Mouse (Mus musculus): ENCODE data around the gene Fam170b.

The Fam170b gene

DNA sequence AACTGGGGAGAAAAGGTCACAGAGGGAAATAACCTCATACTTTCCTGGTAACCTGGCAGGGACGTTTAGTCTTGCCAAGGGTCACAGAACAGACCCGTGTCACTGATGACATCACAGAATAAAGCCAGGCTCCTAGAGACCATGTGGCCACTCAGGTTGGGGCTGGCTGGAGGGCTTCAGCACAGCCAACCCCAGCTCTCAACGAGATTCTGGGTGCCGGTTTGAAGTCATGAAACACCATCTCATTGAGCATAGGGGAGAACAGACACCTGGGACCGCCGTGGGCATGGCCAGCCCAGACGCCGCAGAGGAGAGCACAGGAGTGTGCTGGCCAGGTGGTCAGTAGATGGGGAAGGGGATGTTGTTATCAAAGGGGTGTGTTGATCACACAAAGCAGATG lies at the start of gene Fam170b:
Gene Fam170b (plus strand): TSS at position 116 of the 400 bp plus-strand sequence.
- DNase-seq (ENCODE audit: low spot score in 2 of 2), result no peak

DNA sequence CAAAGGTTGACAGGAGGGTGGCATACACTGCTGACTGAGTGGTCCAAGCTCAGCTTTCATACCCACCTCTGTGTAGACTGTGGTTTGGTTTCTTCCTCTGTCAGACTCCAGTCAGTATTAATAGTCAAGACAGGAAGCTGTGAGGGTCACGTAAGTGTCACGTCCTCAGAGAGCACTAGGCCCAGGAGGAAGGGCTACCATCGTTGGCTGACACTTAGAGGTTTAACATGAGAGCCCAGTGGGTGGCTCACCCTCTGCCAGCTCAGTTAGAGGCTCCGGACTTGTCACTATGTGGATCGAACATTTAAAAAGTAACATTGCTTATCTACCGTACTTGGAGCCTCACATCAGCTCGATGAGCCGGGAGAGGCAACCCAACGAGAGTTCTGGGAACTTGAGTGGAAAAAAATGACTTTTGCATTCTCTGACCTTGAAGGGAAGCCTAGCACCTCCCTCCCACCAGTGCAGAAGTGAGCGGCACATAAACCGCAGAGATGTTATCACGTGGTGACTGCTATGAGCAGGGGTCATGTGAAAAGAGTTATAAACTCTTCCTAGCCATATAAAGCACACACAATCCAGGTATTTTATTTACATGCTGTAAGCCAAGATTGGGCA lies 49.5 kb upstream of the Fam170b start:
- DNase-seq (ENCODE audit: low spot score in 2 of 2), result no peak

DNA sequence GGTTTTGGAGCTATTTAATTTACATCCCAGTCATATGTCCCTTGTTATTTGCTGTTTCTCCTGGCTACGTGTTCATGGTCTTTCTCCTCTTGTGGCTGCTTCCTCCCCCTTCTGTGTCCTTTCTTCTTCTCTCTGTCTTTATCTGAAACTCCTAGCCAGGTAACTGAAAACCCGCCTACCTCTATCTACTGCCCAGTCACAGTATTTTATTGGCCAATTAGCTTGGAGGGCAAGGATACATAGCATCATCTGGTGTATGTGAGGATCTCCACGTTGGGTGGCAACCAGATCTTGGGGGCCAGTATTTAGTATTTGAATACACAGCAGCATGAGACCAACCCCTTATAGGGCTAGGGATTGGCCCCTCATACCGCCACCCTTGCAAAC lies 49.0 kb upstream of the Fam170b start:
- no peak for DNase-seq (ENCODE audit: low spot score in 2 of 2)

DNA sequence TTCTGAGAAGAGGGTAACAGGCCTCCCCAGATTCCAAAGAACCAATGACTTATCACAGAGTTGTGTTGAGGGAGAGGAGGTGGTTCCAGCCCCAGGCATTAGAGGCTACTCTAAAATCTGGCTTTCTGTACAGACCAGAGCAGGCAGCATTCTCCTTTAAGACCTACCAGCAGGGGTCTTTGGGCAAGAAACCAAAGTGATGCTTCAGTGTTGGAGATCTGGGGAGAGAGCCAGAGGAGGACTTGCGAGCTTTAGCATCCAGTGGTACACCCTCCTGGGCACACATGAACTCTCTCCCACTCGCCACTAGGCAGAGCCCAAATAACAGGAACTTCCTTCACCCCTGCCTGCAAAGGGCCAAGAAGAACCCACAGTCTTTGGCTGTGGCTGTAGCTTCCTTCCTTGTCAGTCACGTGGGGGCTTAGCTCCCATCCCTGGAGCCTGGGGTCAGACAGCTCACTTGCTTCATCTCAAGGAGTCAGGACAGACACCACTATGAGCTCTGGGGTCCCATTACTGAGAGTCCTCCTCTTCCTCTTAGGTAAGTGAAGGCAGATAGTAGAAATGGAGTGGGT lies 48.1 kb upstream of the Fam170b start, which contains the start of gene Tmem273:
Gene Tmem273 (plus strand): TSS at position 408 of the 575 bp plus-strand sequence.
- no peak for DNase-seq (ENCODE audit: low spot score in 2 of 2)

DNA sequence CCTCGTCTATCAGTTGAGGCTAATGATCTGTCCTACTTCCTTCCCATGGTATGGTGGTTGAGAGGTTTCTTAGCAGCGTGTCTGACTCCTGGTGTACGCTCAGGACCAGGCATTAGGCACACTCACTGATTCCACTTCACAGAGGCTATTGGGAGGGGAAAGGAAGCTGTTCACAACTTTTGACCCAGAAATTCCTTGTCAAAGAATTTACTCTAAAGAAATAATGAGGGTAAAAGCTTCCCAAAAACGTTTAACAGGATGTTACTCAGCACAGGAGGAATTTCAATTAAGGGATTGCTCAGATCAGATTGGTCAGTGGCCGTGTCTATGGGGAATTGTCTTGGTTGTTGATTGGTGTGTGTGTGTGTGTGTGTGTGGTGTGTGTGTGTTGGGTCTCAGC lies 46.1 kb upstream of the Fam170b start:
- no peak for DNase-seq (ENCODE audit: low spot score in 2 of 2)

DNA sequence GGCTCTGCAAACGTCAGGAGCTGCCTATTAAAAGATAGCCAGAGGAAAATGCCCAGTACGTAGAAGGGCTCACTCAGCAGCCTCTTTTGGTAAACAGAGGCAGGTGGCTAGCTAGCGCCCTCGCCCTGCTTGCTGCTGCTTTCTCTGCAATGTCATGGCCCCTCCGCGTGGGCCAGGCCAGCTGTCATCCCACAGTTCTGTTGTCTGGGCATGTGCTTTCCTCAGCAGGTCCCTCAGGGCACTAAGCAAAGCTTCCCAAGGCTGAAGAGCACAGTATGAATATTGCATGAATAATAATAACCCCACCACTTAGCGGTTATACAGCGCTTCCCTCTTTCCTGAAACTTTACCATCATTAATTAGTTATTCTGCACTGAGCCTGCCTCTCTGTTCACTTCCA lies 37.4 kb upstream of the Fam170b start:
- no peak for DNase-seq (ENCODE audit: low spot score in 2 of 2)

DNA sequence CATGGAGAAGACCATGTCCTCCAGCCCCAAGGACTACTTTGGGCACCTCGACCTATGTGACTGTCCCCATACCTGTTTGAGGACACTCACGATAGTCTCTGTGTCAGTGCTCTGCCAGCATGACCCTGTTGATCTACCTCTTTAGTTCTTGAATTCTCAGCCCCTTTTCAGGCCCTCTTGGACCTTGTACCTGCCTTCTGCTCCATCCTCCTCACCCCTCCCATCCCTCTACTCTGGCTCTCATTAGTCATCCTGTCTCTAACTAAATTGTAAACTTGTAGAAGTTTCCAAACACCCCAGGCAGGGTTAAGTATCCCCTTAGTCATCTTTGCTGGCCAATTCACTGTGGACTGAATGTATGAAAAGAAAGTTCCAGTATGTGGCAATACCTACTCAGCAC lies 36.0 kb upstream of the Fam170b start:
- no peak for DNase-seq (ENCODE audit: low spot score in 2 of 2)

DNA sequence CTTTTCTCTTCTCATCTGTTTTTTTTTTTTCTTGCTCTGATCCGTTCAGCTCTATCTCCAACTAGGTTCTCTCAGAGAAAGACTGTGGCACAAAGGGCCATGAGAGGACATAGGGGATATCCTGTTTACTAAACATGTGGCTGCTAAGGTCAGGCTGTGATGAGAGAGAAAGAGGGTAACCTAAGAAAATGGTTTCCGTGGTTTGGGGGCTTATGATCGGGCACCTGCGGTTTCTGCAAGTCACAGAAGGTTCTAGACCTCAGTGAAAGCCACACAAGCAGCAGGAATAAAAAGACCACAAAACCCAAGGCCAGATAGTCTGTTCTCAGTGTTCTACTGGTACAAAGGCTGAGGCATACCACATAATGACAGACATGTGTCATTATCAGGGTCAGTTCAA lies 35.4 kb upstream of the Fam170b start:
- no peak for DNase-seq (ENCODE audit: low spot score in 2 of 2)

DNA sequence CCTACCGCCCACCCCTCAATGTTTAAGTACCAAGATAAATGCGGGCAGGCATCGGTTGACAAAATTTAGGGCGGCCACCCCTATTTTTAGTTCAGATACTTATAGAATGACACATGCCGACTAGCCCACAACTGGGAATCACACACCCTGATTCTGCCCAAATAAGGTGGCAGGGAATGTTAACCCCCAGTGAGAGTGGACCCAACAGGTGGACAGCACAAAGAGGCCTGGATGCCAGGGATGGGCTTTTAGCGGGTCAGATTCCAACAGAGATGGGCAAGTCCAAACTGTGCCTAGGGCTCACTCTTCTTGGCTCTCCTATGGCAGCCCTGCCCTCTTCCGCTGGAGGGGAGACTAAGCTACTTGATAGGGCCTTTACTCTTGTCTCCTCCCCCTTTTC lies 33.7 kb upstream of the Fam170b start:
- DNase-seq (ENCODE audit: low spot score in 2 of 2), result no peak

DNA sequence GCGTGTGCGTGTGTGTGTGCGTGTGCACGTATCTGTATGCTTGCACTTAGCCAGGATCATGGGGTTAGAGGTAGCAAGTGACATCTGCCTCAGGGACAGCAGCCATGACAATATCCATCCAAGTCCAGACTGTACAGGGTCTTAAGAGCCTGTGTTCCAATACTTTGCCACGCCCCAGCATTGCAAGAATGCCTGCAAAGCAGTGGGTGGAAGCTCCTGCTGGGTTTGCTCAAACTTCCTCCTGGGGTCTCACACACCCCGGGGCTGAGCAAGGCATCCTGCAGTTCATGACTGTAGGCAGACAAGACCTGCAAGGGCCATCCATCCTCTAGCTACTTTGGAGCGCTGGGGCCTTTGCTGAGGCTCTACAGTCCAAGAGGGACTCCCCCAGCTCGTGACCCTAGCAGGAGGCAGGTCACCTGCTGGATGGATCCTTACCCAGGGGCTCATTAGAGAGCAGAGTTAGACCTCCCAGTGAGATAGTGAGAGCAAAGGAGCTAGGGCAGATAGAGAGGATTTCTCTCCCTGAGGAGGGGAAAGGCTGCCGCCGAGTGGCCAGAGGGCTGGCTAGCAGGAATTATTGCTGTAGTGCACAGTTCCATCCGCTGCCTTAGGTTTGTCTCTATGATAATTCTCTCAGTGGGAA lies 32.6 kb upstream of the Fam170b start:
- no peak for DNase-seq (ENCODE audit: low spot score in 2 of 2)

DNA sequence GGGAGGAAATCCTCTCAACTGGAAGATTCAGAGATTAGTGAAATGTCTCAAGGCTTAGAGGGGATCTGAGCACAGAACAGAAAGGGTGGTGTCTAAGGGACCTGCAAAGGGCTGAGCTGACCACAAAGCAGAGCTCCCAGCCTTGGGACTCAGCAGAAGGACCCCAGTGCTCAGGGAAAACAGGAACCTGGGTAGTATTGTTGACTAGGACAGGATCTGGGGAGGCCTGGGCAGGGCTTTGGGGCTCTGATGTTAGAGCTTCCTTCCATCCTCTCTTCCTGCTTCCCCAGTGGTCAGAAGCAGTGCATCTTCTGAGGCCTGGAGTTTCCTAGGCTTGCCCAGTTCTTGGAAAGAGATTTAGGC lies 32.1 kb upstream of the Fam170b start:
- no peak for DNase-seq (ENCODE audit: low spot score in 2 of 2)

DNA sequence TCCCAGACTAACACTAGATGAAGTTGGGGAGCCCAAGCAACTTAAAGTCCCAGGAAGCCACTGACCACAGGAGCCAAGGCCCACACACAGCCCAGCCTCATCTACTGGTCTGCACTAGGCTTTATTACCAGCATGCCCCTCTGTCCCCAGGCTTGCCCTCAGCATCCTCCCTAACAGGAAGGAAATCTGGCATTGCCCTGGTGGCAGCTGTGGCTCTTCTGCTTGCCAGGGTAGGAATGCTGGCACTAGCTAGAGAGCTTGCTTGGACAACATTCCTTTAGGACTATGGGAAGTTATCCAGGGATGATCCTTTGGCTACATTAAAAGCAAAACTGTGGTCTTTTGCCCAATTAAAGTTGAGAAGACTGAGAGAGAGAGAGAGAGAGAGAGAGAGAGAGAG lies 23.7 kb upstream of the Fam170b start:
- no peak for DNase-seq (ENCODE audit: low spot score in 2 of 2)

DNA sequence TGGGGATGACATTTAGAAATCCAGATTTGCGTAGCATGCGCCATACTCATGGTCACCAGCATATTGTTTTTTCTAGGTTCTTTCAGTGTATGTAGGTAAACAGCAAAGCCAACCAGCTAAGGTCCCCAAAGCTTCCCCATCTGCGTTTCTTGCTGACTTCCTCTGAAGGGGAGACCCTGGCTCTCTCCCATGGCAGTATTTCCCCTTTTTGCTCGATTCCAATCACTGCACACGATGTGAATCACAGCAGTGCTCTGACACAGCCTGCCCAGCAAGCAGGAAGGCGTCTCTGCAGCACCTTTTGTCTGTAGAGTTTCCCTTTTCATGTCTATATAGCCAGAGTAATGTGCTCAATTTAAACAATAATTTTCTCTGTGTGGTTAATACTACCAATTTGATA lies 21.3 kb upstream of the Fam170b start:
- DNase-seq (ENCODE audit: low spot score in 2 of 2), result no peak

DNA sequence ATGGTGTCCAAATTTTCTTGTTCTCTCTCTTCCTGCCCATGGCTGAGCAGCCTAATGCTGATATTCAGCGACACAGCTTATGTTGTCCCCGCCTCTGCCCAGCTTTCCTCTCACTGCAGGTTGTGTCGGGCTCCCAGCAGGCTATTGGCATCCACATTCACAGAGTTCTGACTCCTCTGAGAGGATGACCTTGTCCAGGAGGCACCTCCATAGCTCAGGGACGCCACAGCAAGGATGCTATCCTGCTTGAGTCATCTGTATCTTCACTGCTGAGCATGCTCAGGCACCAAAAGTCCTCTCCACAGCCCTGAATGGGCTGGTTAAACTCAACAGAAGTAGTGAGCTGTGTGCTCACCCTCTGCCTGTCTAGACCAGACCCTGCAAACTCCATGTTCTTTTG lies 18.8 kb upstream of the Fam170b start:
- no peak for DNase-seq (ENCODE audit: low spot score in 2 of 2)

DNA sequence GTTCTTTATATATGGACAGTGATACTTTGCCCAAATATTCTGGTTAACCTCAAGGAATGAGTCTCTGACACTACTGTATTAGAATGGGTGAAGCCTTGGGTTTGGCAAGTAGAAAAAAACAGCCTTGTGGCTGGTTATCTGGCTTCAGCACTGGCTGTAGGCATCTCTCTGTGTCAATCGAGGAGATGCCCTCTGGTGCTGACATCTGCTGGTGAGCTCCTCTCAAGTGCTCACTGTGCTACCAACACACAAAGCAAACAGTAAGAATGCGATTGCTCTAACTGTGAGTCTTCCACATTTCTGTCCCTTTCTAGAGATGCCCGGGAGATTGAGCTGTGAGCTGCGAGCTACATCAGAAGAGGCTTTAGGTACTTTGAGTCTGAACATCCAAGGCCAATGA lies 17.2 kb upstream of the Fam170b start:
- DNase-seq (ENCODE audit: low spot score in 2 of 2), result no peak

DNA sequence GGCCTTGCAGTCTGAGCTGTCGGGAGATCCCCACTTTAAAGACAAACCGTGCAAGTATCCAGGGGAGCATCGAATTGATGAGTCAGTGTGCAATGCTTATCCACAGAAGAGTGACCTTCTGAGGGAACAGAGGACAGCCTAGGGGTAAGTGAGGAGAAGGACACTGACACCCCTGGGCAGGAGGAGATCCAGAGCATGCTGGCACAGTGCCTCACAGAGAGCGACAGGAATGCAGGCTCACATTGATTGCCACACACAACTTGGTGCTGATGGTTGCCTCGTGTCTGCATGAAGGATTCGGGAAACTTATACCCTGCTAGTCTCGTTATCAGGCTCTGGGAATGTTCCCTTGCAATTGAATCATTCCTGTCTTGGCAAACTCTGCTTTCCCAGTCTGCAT lies 16.5 kb upstream of the Fam170b start:
- no peak for DNase-seq (ENCODE audit: low spot score in 2 of 2)

DNA sequence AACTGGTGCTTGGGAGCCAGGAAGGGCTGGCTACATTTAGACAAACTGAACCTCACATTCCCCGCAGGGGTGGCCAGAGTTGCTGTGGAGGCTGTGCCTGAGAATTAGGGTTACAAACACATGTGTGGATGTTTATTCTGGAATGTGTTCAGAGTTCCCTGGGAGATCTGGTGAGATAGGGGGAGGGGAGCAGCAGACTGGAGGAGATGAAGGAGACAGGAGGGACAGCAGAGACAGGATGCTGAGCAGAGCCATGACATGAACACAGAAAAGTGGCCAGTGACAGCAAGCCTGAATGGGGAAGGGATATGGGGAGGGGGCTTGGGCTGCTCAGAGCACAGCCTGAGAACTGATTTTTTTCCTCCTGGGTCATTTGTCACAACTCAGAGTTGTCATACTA lies 14.5 kb upstream of the Fam170b start:
- DNase-seq (ENCODE audit: low spot score in 2 of 2), result no peak

DNA sequence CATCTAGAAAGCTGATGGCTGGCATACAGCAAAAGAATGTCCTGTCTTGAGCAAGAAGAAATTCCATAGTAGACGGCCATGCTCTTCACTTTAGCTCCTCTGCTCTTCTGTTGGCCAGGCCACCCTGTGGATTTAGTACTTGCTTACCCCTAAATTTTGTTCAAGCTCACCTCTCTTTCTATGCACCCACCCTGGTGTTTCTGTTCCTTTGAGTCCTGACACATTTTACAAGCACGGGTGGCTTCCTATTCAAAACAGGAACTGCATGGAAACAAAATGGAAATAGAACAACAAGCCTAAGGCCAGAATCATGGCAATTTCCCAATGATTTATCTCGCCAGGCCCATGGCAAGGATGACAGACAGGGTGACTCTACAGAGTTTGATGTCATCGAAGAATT lies 10.9 kb upstream of the Fam170b start:
- no peak for DNase-seq (ENCODE audit: low spot score in 2 of 2)

DNA sequence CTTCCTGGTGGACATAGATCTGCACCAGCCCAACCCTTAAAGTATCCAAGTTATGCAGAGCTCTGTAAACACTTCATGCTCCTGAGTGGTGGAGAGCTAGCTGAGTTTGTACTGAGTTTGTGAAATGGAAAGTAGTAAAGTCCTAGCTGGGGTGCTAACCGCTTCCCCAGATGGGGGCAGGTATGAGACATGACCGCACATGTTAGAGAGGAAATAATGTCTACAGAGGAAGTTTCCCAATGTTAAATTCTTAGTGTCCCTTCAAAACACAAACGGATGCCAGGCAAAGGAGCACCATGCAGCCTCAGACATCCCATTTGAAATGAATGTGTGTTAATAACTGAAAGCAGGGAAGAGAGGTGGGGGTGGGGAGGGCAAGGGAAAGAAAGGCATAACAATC lies 9.9 kb upstream of the Fam170b start:
- DNase-seq (ENCODE audit: low spot score in 2 of 2), result no peak

DNA sequence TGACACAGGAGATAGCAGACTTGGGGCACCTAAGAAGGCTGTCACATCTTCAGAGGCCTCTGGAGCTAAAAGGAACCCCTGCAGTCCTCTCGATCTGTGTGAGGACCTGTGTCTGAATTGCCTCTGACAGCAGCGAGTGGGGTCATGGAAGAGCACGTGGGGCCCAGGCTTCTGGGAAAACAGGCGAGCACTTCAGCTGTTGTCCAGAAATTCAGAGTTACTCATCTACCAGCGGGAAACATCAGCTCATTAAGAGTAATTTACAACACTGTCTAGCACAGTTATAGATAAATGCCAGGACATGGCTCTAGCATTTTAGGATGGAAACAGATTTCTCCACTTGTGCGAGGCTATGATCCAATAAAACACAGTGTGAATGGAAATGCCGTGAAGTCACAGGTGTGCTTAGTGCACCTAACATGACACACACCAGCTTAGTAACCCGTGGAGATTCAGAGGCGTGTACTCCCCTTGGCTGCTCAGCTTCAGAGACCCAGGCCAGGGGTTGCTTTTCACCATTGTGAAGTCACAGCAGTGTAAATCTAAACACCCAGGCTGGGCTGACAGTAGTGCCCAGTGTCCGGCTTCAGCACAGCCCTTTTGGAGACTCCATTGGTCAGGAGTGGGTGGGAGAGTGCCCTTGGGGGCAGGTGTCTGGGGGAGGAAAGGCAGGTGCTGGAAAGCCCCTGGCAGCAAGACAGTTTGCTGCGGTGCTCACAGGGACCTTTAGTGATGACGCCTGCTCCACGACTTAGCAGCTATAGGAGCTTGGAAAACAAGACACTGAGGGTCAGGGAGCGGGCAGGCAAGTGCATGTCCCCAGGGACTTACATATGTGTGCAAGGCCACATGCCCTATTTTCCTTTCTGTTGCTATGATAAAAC lies 9.3 kb upstream of the Fam170b start:
- DNase-seq (ENCODE audit: low spot score in 2 of 2), result no peak

DNA sequence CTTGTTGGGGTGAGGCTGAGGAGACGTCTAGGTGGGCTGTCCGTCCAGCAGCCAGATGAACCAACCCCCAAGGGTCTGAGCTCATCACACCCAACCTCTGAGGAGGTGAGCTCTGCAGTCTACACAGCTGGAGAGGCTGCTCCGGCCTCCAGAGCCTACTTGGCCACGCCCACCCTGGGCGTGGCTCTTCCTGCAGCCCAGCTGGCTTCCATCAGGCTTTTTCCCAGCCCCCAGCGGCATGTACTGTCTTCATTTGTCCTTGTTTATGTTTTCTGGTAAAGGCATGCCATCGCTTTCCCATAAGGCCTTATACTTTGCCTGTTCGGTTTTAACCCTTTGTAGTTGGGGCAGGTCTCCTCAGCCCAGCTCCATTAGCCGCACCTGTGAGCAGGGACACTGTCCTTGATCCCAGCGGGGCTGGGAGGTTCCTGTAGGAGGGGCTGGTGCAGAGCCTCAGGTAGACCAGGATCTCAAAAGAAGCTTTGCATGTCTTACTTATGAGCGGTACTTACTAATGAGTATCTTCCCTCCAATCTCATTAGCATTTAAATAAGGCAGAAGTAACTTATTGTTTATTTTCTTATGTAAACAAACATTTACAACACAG lies 8.2 kb upstream of the Fam170b start:
- DNase-seq (ENCODE audit: low spot score in 2 of 2), result no peak

DNA sequence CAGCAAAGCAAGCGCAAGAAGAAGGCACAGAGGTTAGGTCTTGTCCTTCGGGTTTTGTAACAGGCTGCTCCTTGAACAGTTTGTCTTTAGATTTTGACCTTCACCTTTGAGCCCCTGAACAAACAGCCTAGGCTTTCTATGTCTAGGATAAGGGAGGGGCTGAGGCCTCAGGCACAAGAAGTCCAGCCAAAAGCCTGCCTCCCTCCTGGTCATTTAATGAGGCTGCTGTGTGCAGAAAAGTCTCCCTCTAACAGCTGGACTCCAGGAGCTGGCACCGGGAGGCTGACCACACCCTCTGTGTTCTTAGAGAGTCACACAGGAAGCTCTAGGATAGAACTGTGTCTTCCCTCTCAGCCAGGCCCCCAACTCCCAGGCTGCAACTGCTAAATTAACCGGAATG lies 6.6 kb upstream of the Fam170b start:
- no peak for DNase-seq (ENCODE audit: low spot score in 2 of 2)

Measured in frontal cortex, postnatal 25 days (tissue).